Mouse (Mus musculus) stomach, embryonic 16.5 days (tissue): ENCODE results near the gene Fcgr4. TPM values are rescaled to one million over a fixed set of nuclear protein-coding genes. Genes with fewer than 3 reads are reported as not detected.
A peak's percentile ranks its signal among the peaks of the same experiment; 100 is the strongest.

ENCODE experiments used
- ATAC-seq: fragments of 200-750 bp; cut with Nextera tagmentation; 2 replicates; pipeline ENCODE4 v1.8.0; 2017; ENCODE audit warnings: moderate number of reproducible peaks, moderate TSS enrichment; ENCODE audit not compliant: insufficient read depth, low FRiP score
- H3K27ac ChIP-seq: fragments of 300-500 bp; sonication (generic); 2 replicates; pipeline ENCODE4 v1.5.1; 2014; ENCODE audit warnings: low read length
- H3K27me3 ChIP-seq: fragments of 300-500 bp; sonication (generic); 2 replicates; pipeline ENCODE4 v1.6.1; 2014; ENCODE audit warnings: low read length, control low read depth, mixed read lengths; ENCODE audit not compliant: control insufficient read depth, insufficient read depth
- H3K36me3 ChIP-seq: fragments of 300-500 bp; sonication (generic); 2 replicates; pipeline ENCODE4 v1.6.1; 2014; ENCODE audit warnings: low read length; ENCODE audit not compliant: control insufficient read depth, insufficient read depth
- H3K4me1 ChIP-seq: fragments of 300-500 bp; sonication (generic); 2 replicates; pipeline ENCODE4 v1.6.1; 2014; ENCODE audit warnings: low read length, control low read depth, mixed read lengths; ENCODE audit not compliant: control insufficient read depth, insufficient read depth
- H3K4me2 ChIP-seq: fragments of 300-500 bp; sonication (generic); 2 replicates; pipeline ENCODE4 v1.6.1; 2014; ENCODE audit warnings: low read depth, low read length, mixed read lengths
- H3K4me3 ChIP-seq: fragments of 300-500 bp; sonication (generic); replicated peaks from 2 replicates; pipeline ENCODE4 v1.5.1; 2014; ENCODE audit warnings: mild to moderate bottlenecking, low read length
- H3K9ac ChIP-seq: fragments of 300-500 bp; sonication (generic); 2 replicates; pipeline ENCODE4 v1.6.1; 2014; ENCODE audit warnings: low read length
- H3K9me3 ChIP-seq: fragments of 300-500 bp; sonication (generic); replicated peaks from 2 replicates; pipeline ENCODE4 v1.6.1; 2016; ENCODE audit warnings: low read length, control low read depth; ENCODE audit not compliant: control insufficient read depth
- WGBS: fragments of 180-500 bp; shearing (Covaris S2); extraction: QIAGEN DNeasy Blood & Tissue Kit; methylation state at CpG from one replicate; pipeline ENCODE4 v1.1.7; 2014; 5-methylcytosine and 5-hydroxymethylcytosine counted together
- polyA plus RNA-seq: library from polyadenylated mRNA; unstranded; fragments of >200 nt; fragmentation: Nextera tagmentation; extraction: Ambion mirVana; gene quantifications from 2 replicates; pipeline ENCODE4 v1.2.1, GENCODE M21; 2015

Fcgr4 gene
- polyA plus RNA-seq, 1 experiment from 2014 or later = 1.5 TPM

- Histone ChIP-seq H3K4me3 (no peak overlapping the region), H3K27ac (no peak overlapping the region), H3K36me3 (no peaks in the 10 kb centered on the region), H3K4me1 (no peaks in the 10 kb centered on the region), H3K4me2 (no peak overlapping the region), H3K9me3 (no peaks in the 10 kb centered on the region), H3K9ac (no peak overlapping the region), H3K27me3 (peaks cover 6% of the 10 kb centered on the region; the same call in 1 of the 2 replicates)
- no peak for ATAC-seq
- WGBS = 84% methylated on average over 3 of the region's 3 CpGs
Observed at GRCm38 (mm10) chr1:171031752-171032151, 13.0 kb downstream of the Fcgr4 start.

GRCm38 (mm10) chr1:171032691-171033090 is 14.0 kb downstream of the Fcgr4 start:
- no peak overlapping the region for H3K9ac ChIP-seq
- peaks cover 6% of the 10 kb centered on the region; the same call in 1 of the 2 replicates for H3K27me3 ChIP-seq
- no peaks in the 10 kb centered on the region for H3K9me3 ChIP-seq
- H3K4me1 ChIP-seq = no peaks in the 10 kb centered on the region
- WGBS = 7% methylated on average over 10 of the region's 10 CpGs
- no peak for ATAC-seq
- H3K36me3 ChIP-seq = no peaks in the 10 kb centered on the region
- H3K4me3 ChIP-seq = peak overlapping the region; percentile 59
- H3K4me2 ChIP-seq = peak overlapping the region; percentile 85
- H3K27ac ChIP-seq = no peak overlapping the region

GRCm38 (mm10) chr1:171033196-171033595 is 14.5 kb downstream of the Fcgr4 start:
- Histone ChIP-seq H3K9ac (peak overlapping the region; percentile 57), H3K4me3 (peak overlapping the region; percentile 59), H3K9me3 (no peaks in the 10 kb centered on the region), H3K4me2 (peak overlapping the region; percentile 85), H3K36me3 (no peaks in the 10 kb centered on the region), H3K4me1 (no peaks in the 10 kb centered on the region), H3K27ac (no peak overlapping the region), H3K27me3 (peaks cover 6% of the 10 kb centered on the region; the same call in 1 of the 2 replicates)
- no peak for ATAC-seq
- under 1% methylated on average over 16 of the region's 16 CpGs for WGBS

- Histone ChIP-seq H3K27me3 (peaks cover 6% of the 10 kb centered on the region; the same call in 1 of the 2 replicates), H3K4me2 (peak overlapping the region; percentile 85), H3K4me3 (peak overlapping the region; percentile 59), H3K27ac (no peak overlapping the region), H3K36me3 (no peaks in the 10 kb centered on the region), H3K4me1 (no peaks in the 10 kb centered on the region), H3K9ac (peak overlapping the region; percentile 57), H3K9me3 (no peaks in the 10 kb centered on the region)
- WGBS = under 1% methylated on average over 20 of the region's 20 CpGs
- ATAC-seq = peak; percentile 69; the same call in 1 of the 2 replicates
Observed at GRCm38 (mm10) chr1:171033756-171034155, 15.0 kb downstream of the Fcgr4 start.

GRCm38 (mm10) chr1:171034201-171034600 is 15.5 kb downstream of the Fcgr4 start:
- no peaks in the 10 kb centered on the region for H3K4me1 ChIP-seq
- WGBS = 8% methylated on average over 11 of the region's 11 CpGs
- no peak overlapping the region for H3K27ac ChIP-seq
- H3K4me3 ChIP-seq = peak overlapping the region; percentile 59
- no peak for ATAC-seq
- H3K9me3 ChIP-seq = no peaks in the 10 kb centered on the region
- H3K36me3 ChIP-seq = no peaks in the 10 kb centered on the region
- H3K27me3 ChIP-seq = peaks cover 6% of the 10 kb centered on the region; the same call in 1 of the 2 replicates
- peak overlapping the region; percentile 40; the same call in 1 of the 2 replicates for H3K9ac ChIP-seq
- H3K4me2 ChIP-seq = peak overlapping the region; percentile 85

- H3K27me3 ChIP-seq = peaks cover 5% of the 10 kb centered on the region; the same call in 1 of the 2 replicates
- 52% methylated on average over 11 of the region's 11 CpGs for WGBS
- H3K27ac ChIP-seq = no peak overlapping the region
- 0 out of 2 replicates have a peak overlapping the region, but pooled peaks have one; percentile 6 for H3K4me2 ChIP-seq
- ATAC-seq = no peak
- H3K4me1 ChIP-seq = no peaks in the 10 kb centered on the region
- H3K36me3 ChIP-seq = no peaks in the 10 kb centered on the region
- no peak overlapping the region for H3K4me3 ChIP-seq
- H3K9me3 ChIP-seq = no peaks in the 10 kb centered on the region
- H3K9ac ChIP-seq = no peak overlapping the region
Observed at GRCm38 (mm10) chr1:171035611-171036010, 16.9 kb downstream of the Fcgr4 start.

GRCm38 (mm10) chr1:171036550-171037324 is 18.0 kb downstream of the Fcgr4 start:
- Histone ChIP-seq H3K4me3 (peak overlapping the region; percentile 49), H3K36me3 (no peaks in the 10 kb centered on the region), H3K4me1 (no peaks in the 10 kb centered on the region), H3K9me3 (no peaks in the 10 kb centered on the region), H3K27ac (no peak overlapping the region), H3K4me2 (peak overlapping the region; percentile 74), H3K27me3 (peaks cover 3% of the 10 kb centered on the region; the same call in 1 of the 2 replicates), H3K9ac (no peak overlapping the region)
- WGBS = 3% methylated on average over 22 of the region's 22 CpGs
- no peak; the same call in 1 of the 2 replicates for ATAC-seq

GRCm38 (mm10) chr1:171037861-171038721 is 19.4 kb downstream of the Fcgr4 start:
- H3K36me3 ChIP-seq = no peaks in the 10 kb centered on the region
- H3K27me3 ChIP-seq = peaks cover 3% of the 10 kb centered on the region; the same call in 1 of the 2 replicates
- peak overlapping the region; percentile 99 for H3K4me3 ChIP-seq
- peak overlapping the region; percentile 66 for H3K4me2 ChIP-seq
- peak overlapping the region; percentile 86 for H3K9ac ChIP-seq
- H3K4me1 ChIP-seq = no peaks in the 10 kb centered on the region
- WGBS = under 1% methylated on average over 47 of the region's 47 CpGs
- no peaks in the 10 kb centered on the region for H3K9me3 ChIP-seq
- peak; percentile 87 for ATAC-seq
- peak overlapping the region; percentile 94 for H3K27ac ChIP-seq
